Mouse (Mus musculus) myocyte (in vitro differentiated cells): ENCODE data around the gene Tsr1.

Experiments
- CEBPB ChIP-seq: IDR thresholded peaks from 2 replicates; pipeline ENCODE4 v1.6.1; 2011; ENCODE audit warnings: mild to moderate bottlenecking, moderate library complexity; ENCODE audit not compliant: poor library complexity, insufficient read depth, severe bottlenecking
- E2F4 ChIP-seq: IDR thresholded peaks from one replicate; pipeline ENCODE4 v1.6.1; 2011; ENCODE audit warnings: mild to moderate bottlenecking, control low read depth, moderate library complexity; ENCODE audit not compliant: insufficient read depth
- MAX ChIP-seq: IDR thresholded peaks from one replicate; pipeline ENCODE4 v1.6.1; 2011; ENCODE audit warnings: low read depth, mild to moderate bottlenecking, control low read depth
- POLR2A ChIP-seq: IDR thresholded peaks from one replicate; pipeline ENCODE4 v1.6.1; 2011; ENCODE audit warnings: low read depth, mild to moderate bottlenecking, control low read depth, moderate library complexity; ENCODE audit not compliant: insufficient read length
- POLR2AphosphoS2 ChIP-seq: IDR thresholded peaks from one replicate; pipeline ENCODE4 v1.6.1; 2011; ENCODE audit warnings: low read depth, control low read depth; ENCODE audit not compliant: insufficient read length
- TCF12 ChIP-seq: IDR thresholded peaks from one replicate; pipeline ENCODE4 v1.6.1; 2011; ENCODE audit warnings: mild to moderate bottlenecking, control low read depth; ENCODE audit not compliant: poor library complexity, insufficient read depth, severe bottlenecking
- USF1 ChIP-seq: IDR thresholded peaks from one replicate; pipeline ENCODE4 v1.6.1; 2011; ENCODE audit warnings: low read depth, mild to moderate bottlenecking, control low read depth, moderate library complexity

- TF ChIP-seq POLR2AphosphoS2 (no peak), POLR2A (no peak), USF1 (peak; percentile 63), E2F4 (no peak), TCF12 (no peak), MAX (no peak), CEBPB (no peak)
These were observed 26.3 kb downstream of the Tsr1 start for GRCm38 (mm10) chr11:74924149-74924548.
